Mouse (Mus musculus): ENCODE measurements at regions not wholly inside any gene's neighbourhood (a gene's known extent, or its start where the extent isn't known, plus 50 kb on each side); places are given as distances from the start of the nearest gene placed in this dataset.

- no peak for DNase-seq (ENCODE audit: low spot score in 2 of 2)
Observed at GRCm38 (mm10) chr13:40509290-40509689, 148.0 kb upstream of the Ofcc1 start.

- DNase-seq (ENCODE audit: low spot score in 2 of 2): no peak
Observed at GRCm38 (mm10) chr13:40480830-40481229, 119.6 kb upstream of the Ofcc1 start.

- DNase-seq (ENCODE audit: low spot score in 2 of 2): no peak
Observed at GRCm38 (mm10) chr13:40472683-40473082, 111.4 kb upstream of the Ofcc1 start.

GRCm38 (mm10) chr13:40469162-40469561 is 107.9 kb upstream of the Ofcc1 start:
- no peak for DNase-seq (ENCODE audit: low spot score in 2 of 2)

GRCm38 (mm10) chr13:40453360-40453759 is 92.1 kb upstream of the Ofcc1 start:
- DNase-seq (ENCODE audit: low spot score in 2 of 2): no peak

GRCm38 (mm10) chr13:40429831-40430230 is 68.6 kb upstream of the Ofcc1 start:
- DNase-seq (ENCODE audit: low spot score in 2 of 2): no peak

GRCm38 (mm10) chr13:40423051-40423450 is 61.8 kb upstream of the Ofcc1 start:
- no peak for DNase-seq (ENCODE audit: low spot score in 2 of 2)

GRCm38 (mm10) chr13:40417856-40418255 is 56.6 kb upstream of the Ofcc1 start:
- no peak for DNase-seq (ENCODE audit: low spot score in 2 of 2)

GRCm38 (mm10) chr13:40413074-40413473 is 51.8 kb upstream of the Ofcc1 start:
- no peak for DNase-seq (ENCODE audit: low spot score in 2 of 2)

All from frontal cortex, postnatal 14 days (tissue).